Mouse (Mus musculus) splenic B cell, adult 2 months (primary cell): ENCODE measurements around the gene Hsd3b5.
"Not testable (repeated sequence)": the region's sequence is repeated elsewhere in the genome, so short reads cannot be mapped to it uniquely, and the experiment has no call there.

ENCODE experiments used
- DNase-seq: peaks from one replicate; pipeline ENCODE4 v3.0.0-alpha.2; 2011; ENCODE audit warnings: low read depth, low spot score
- H3K27me3 ChIP-seq: 2 replicates; pipeline ENCODE4 v1.6.1; 2012; ENCODE audit warnings: mild to moderate bottlenecking, low read length, moderate library complexity, mixed read lengths; ENCODE audit not compliant: control insufficient read depth, poor library complexity, insufficient read depth, severe bottlenecking
- H3K36me3 ChIP-seq: 2 replicates; pipeline ENCODE4 v1.6.1; 2012; ENCODE audit warnings: mild to moderate bottlenecking, low read length, moderate library complexity, mixed read lengths; ENCODE audit not compliant: control insufficient read depth, poor library complexity, insufficient read depth, severe bottlenecking

Hsd3b5 gene

DNA sequence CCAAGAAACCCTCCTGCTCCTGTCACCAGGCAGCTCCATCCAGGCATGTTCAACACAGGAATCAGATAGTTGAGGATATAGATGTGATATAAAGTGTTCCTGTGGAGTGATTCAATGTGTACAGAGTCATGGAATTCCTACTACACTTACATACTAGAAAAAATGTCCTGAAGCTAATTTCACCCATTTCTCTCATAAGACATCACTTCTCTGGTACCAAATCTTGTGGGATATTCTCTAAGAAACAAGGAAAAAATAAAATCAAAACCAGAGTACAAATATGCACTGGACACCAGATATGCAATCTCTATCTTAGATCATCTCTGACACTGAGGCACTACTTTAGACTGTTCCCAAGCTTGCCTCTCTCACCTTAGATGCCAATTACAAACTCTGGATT is at the start of gene Hsd3b5:
Gene Hsd3b5, minus strand, starts transcription at position 101 of the 400 bp plus-strand sequence.
- Histone ChIP-seq H3K36me3 (no peaks in the 10 kb centered on the region), H3K27me3 (no peaks in the 10 kb centered on the region)
- no peak for DNase-seq

DNA sequence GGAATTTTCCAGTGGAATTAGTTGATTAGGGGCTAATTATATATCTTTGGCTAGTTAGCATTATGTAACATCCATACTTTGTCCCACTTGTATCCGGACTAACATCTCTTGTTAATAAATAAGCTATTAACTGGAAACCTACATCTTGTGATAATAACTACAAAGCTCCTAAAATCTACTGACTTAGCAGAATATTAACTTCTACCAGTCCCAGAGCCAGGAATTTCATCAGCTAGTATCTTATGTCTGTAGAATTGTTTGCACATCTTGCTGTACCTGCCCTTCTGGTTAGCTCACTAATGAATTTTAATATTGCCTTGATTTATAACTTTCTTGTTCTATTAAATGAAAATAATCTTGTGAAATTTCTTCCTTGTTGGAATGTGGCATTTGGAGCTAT is 5.1 kb upstream of the Hsd3b5 start:
- no peak for DNase-seq
- Histone ChIP-seq H3K27me3 (no peaks in the 10 kb centered on the region), H3K36me3 (no peaks in the 10 kb centered on the region)

DNA sequence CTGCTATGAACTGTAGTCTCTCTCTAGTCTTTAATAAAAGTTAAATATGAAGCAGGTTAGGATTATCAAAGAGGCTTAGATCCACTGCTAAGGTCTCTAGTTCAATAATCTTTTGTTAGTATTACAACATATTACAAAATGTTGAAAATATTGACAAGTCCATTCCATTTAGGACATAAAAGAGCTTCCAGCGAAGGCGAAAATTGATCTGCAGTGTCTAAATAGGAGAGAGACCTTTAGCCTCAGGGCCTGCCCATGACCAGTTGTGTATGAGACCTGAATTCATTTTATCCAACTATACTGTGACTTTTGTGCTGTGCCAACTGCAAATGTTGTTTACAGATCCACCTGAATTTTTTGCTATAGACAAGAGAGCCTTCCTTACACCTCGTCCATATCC is 419 bp downstream of the Hsd3b5 start:
- Histone ChIP-seq H3K27me3 (no peaks in the 10 kb centered on the region), H3K36me3 (no peaks in the 10 kb centered on the region)
- no peak for DNase-seq

DNA sequence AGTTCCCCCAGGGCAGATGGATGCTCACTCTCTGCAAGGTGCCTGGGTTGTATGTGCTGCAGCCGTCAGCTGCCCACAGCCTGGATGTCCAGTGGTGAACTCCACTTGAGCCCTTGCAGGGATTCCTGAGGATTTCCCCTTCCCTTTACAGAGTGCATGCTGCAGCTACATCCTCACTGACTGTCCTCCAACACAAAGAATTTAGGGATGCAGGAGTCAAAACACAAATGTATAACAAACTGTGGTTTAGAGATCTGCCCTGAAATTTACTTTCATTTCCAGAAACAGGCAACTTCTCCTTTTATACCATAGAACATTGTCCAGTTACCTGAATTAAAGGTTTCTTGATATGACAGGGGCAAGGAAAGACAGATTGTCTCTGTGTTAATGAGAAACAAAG is 13.3 kb downstream of the Hsd3b5 start:
- not testable (repeated sequence) for H3K36me3 ChIP-seq, H3K27me3 ChIP-seq, DNase-seq

DNA sequence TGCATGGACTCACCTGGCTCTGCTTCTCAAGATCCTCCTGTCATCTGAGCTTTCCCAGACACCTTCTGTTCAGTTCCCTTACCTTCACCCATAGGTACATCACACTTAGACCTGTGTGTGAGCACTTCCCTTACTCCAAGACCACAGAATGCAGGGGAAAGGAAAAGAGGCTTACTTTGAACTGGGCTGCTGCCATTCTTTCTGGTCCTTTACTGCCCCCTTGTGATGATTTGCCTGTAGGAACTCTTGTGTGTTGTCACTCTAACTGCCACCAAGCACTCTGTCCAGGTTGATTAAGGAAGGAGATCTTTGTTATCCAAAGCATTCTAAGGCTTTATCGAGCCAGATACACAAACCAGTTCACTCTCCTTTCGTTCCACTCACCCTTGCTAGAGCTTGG is 13.8 kb downstream of the Hsd3b5 start:
- not testable (repeated sequence) for DNase-seq, H3K27me3 ChIP-seq, H3K36me3 ChIP-seq

DNA sequence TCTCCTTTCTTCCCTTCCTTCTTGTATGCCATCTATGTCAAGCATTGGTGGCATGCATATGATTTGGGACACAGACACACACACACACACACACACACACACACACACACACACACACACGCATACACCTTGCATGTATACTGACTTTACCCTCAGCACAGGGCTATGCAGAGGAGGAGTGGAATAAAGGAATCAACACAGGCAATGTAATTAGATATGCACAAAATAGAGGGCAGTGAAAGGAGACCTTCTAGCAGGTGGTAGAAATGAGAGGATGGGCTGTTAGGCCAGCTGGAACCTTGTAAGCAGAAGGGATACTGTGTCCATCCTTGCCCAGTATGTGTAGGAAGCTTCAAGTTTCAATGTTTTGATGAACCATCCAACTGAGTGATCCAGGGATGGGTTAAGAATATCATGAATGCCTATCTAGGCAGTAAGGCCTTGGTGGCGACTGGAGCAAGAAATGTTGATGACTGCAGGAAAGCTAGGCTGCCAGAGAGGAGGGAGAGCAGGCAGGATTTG is 15.6 kb downstream of the Hsd3b5 start:
- not testable (repeated sequence) for H3K27me3 ChIP-seq, DNase-seq, H3K36me3 ChIP-seq

DNA sequence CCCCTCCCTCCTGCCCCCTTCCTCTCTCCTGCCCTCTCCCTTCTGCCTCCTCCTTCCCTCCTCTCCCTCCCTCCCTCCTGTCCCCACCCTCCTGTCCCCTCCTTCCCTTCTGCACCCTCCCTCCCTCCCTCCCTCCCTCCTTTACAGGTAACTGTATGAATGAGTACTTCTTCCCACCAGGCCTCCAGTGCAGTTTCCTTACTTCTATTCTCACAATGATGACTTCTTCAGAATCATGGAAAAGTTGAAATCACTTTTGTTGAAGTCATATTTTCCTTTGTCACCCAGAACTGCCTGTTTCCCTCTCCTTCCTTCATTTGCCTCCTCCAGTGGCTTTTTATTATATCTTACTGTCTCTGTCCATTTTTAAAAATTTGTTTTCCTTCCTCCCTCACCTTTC is 16.1 kb downstream of the Hsd3b5 start:
- no peaks in the 10 kb centered on the region for H3K27me3 ChIP-seq
- H3K36me3 ChIP-seq = no peaks in the 10 kb centered on the region
- no peak for DNase-seq

DNA sequence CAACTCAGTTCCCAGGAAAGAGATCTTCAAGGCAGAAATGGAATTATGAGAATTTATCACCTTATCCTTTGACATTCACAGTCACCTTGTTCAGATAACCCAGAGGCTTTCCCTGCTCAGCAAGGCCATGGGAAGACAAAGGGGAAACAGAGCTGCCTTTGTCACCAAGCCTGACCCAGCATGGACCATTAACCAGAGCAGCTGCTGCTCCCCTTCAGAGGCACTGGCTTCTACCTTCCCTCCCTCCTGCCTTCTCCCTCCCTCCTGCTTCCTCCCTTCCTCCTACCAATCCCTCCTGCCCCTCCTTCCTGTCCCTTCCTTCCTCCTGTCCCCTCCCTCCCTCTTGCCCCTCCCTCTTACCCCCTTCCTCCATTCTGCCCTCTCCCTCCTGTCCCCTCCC is 16.5 kb downstream of the Hsd3b5 start:
- not testable (repeated sequence) for H3K36me3 ChIP-seq

DNA sequence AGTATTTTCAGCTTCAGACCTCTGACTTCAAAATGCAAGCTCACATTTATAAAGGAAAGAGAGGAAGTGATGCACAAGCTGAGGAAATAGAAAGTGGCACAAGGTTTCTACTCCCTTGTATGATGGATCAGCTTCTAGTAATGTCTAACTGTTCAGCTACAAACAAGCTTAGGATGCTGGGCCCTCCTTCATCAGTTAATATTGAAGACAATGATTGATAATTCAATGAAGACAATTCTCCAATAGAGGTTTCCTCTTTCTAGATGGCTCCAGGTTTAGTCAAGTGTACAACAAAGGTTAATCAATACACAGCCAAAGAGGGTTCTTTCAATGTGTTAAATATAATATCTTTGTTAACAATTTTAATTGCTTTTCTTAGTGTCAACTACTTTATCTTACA is 41.3 kb downstream of the Hsd3b5 start, which contains the start of gene Gm10681:
Gene Gm10681, minus strand, starts transcription at position 101 of the 400 bp plus-strand sequence.
- Histone ChIP-seq H3K27me3 (no peaks in the 10 kb centered on the region), H3K36me3 (no peaks in the 10 kb centered on the region)
- DNase-seq = no peak

More for the DNA sequence above, 16.5 kb downstream of the Hsd3b5 start:
- H3K27me3 ChIP-seq, DNase-seq: not testable (repeated sequence)

DNA sequence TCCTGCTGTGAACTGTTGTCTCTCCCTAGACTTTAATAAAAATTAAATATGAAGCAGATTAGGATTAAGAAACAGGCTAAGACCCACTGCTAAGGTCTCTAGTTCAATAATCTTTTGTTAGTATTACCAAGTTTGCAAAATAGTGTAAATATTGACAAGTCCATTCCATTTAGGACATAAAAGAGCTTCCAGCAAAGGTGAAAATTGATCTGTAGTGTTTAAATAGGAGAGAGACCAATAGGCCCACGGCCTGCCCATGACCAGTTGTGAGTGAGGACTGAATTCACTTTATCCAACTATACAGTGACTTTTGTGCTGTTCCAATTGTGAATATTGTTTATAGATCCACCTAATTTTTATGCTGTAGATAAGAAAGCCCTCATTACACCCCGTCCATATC is 42.3 kb downstream of the Hsd3b5 start:
- Histone ChIP-seq H3K27me3 (no peaks in the 10 kb centered on the region), H3K36me3 (no peaks in the 10 kb centered on the region)
- DNase-seq = no peak

DNA sequence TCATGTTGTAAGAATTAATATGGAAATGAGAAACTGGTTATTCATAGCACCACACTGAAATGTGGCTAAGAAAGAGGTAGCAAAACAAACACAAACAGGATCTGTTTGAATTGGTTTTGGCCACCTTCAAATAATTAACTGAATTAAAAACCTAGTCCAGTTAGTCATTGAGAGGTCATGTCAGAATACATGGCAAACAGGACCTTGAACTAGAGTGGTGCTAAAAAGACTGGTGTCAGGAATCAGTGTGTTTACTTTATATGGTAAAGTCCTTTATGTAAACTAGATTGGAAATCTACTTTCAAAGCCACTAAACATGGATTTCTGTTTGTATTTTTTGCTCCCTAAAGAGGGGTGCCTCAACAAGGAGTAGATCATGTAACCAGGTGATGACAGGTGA is 47.4 kb downstream of the Hsd3b5 start:
- H3K36me3 ChIP-seq, DNase-seq, H3K27me3 ChIP-seq: not testable (repeated sequence)

DNA sequence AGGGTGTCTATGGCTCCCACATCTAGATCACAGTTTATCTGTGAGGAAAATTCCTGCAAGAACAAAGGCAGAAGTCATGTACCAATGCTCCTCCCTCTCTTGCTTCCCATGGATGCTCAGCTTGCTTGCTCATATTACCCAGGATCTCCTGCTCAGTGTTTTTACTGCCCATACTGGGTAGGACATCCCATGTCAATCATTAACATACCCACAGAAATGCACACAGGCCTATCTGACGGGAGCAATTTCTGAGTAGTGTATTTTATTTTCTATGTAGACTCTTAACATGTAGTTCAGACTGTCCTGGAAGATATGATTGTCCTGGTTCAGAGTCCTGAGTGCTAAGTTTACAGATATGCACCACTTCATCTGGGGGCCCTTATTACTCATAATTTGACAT is 47.9 kb downstream of the Hsd3b5 start:
- not testable (repeated sequence) for DNase-seq, H3K27me3 ChIP-seq, H3K36me3 ChIP-seq

DNA sequence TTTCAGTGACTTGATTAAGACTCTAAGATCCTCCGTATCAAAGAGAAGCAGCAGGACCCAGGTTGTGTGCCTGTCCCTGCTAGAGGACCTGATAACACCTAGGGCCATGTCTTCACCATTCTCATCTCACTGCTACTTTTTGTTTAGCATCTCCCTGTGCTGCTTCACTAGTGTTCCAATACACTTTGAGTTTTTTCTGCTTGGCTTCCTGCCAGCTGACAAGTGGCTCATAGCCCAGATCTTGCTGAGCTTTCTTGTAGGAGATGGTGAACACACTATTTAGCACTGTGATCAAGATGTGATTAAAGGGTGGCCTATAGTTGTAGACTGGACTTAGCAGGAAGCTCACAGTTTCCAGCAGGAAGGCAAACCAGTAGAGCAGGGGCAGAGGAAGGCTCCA is 49.0 kb downstream of the Hsd3b5 start:
- not testable (repeated sequence) for DNase-seq, H3K36me3 ChIP-seq, H3K27me3 ChIP-seq
